Mouse (Mus musculus): Measurements from ENCODE around the gene Pcsk5. TPM values are rescaled to one million over a fixed set of nuclear protein-coding genes. Genes with fewer than 3 reads are reported as not detected.

Gene Pcsk5
- polyA plus RNA-seq, 1 experiment from 2014 or later: 10.0 TPM

- H3K9ac ChIP-seq (ENCODE audit: low read length): no peak overlapping the region
- no peaks in the 10 kb centered on the region for H3K36me3 ChIP-seq (ENCODE audit: control insufficient read depth, insufficient read depth)
- ATAC-seq (replicated peaks; ENCODE audit: extremely low read depth, insufficient read depth, low FRiP score): no peak
- 88% methylated on average over 2 of the region's 2 CpGs for WGBS
- no peak overlapping the region for H3K4me3 ChIP-seq (ENCODE audit: low read length)
- no peaks in the 10 kb centered on the region for H3K9me3 ChIP-seq (replicated peaks; ENCODE audit: control insufficient read depth, low read length)
- no peaks in the 10 kb centered on the region for H3K4me1 ChIP-seq (ENCODE audit: control insufficient read depth, insufficient read depth, low read length)
- H3K4me2 ChIP-seq (ENCODE audit: low read depth, low read length): no peak overlapping the region
- H3K27me3 ChIP-seq (ENCODE audit: control insufficient read depth, insufficient read depth, low read length): no peaks in the 10 kb centered on the region
- no peak overlapping the region for H3K27ac ChIP-seq (ENCODE audit: low read length)
These were observed 282.9 kb downstream of the Pcsk5 start for GRCm38 (mm10) chr19:17554571-17554970.

GRCm38 (mm10) chr19:17553396-17554100 lies 283.9 kb downstream of the Pcsk5 start:
- H3K27ac ChIP-seq (ENCODE audit: low read length): no peak overlapping the region
- H3K27me3 ChIP-seq (ENCODE audit: control insufficient read depth, insufficient read depth, low read length): no peaks in the 10 kb centered on the region
- H3K4me3 ChIP-seq (ENCODE audit: low read length): no peak overlapping the region
- H3K4me1 ChIP-seq (ENCODE audit: control insufficient read depth, insufficient read depth, low read length): no peaks in the 10 kb centered on the region
- no peaks in the 10 kb centered on the region for H3K9me3 ChIP-seq (replicated peaks; ENCODE audit: control insufficient read depth, low read length)
- no peak for ATAC-seq (replicated peaks; ENCODE audit: extremely low read depth, insufficient read depth, low FRiP score)
- no peak overlapping the region for H3K4me2 ChIP-seq (ENCODE audit: low read depth, low read length)
- H3K36me3 ChIP-seq (ENCODE audit: control insufficient read depth, insufficient read depth): no peaks in the 10 kb centered on the region
- H3K9ac ChIP-seq (ENCODE audit: low read length): no peak overlapping the region

- Histone ChIP-seq H3K27ac (ENCODE audit: low read length) (no peak overlapping the region), H3K4me3 (ENCODE audit: low read length) (no peak overlapping the region), H3K27me3 (ENCODE audit: control insufficient read depth, insufficient read depth, low read length) (no peaks in the 10 kb centered on the region), H3K4me1 (ENCODE audit: control insufficient read depth, insufficient read depth, low read length) (no peaks in the 10 kb centered on the region), H3K9me3 (replicated peaks; ENCODE audit: control insufficient read depth, low read length) (no peaks in the 10 kb centered on the region), H3K36me3 (ENCODE audit: control insufficient read depth, insufficient read depth) (no peaks in the 10 kb centered on the region), H3K9ac (ENCODE audit: low read length) (no peak overlapping the region), H3K4me2 (ENCODE audit: low read depth, low read length) (no peak overlapping the region)
- WGBS: 65% methylated on average over 4 of the region's 4 CpGs
- ATAC-seq (replicated peaks; ENCODE audit: extremely low read depth, insufficient read depth, low FRiP score): no peak
These were observed 308.5 kb downstream of the Pcsk5 start for GRCm38 (mm10) chr19:17528746-17529532.

- no peak for ATAC-seq (replicated peaks; ENCODE audit: extremely low read depth, insufficient read depth, low FRiP score)
- WGBS: 70% methylated on average over 1 of the region's 1 CpGs
- no peaks in the 10 kb centered on the region for H3K27me3 ChIP-seq (ENCODE audit: control insufficient read depth, insufficient read depth, low read length)
These were observed 311.9 kb downstream of the Pcsk5 start for GRCm38 (mm10) chr19:17525558-17525957.

GRCm38 (mm10) chr19:17514456-17514855 lies 323.0 kb downstream of the Pcsk5 start:
- Histone ChIP-seq H3K27me3 (ENCODE audit: control insufficient read depth, insufficient read depth, low read length) (no peaks in the 10 kb centered on the region), H3K4me1 (ENCODE audit: control insufficient read depth, insufficient read depth, low read length) (no peaks in the 10 kb centered on the region), H3K9ac (ENCODE audit: low read length) (no peak overlapping the region), H3K4me2 (ENCODE audit: low read depth, low read length) (no peak overlapping the region), H3K9me3 (replicated peaks; ENCODE audit: control insufficient read depth, low read length) (no peaks in the 10 kb centered on the region), H3K27ac (ENCODE audit: low read length) (no peak overlapping the region), H3K4me3 (ENCODE audit: low read length) (no peak overlapping the region), H3K36me3 (ENCODE audit: control insufficient read depth, insufficient read depth) (no peaks in the 10 kb centered on the region)
- ATAC-seq (replicated peaks; ENCODE audit: extremely low read depth, insufficient read depth, low FRiP score): no peak
- WGBS: 67% methylated on average over 3 of the region's 3 CpGs

More at GRCm38 (mm10) chr19:17525558-17525957, 311.9 kb downstream of the Pcsk5 start:
- Histone ChIP-seq H3K4me2 (ENCODE audit: low read depth, low read length) (no peak overlapping the region), H3K9me3 (replicated peaks; ENCODE audit: control insufficient read depth, low read length) (no peaks in the 10 kb centered on the region; the same call in 1 of the 2 replicates), H3K4me1 (ENCODE audit: control insufficient read depth, insufficient read depth, low read length) (no peaks in the 10 kb centered on the region), H3K36me3 (ENCODE audit: control insufficient read depth, insufficient read depth) (no peaks in the 10 kb centered on the region), H3K4me3 (ENCODE audit: low read length) (no peak overlapping the region), H3K9ac (ENCODE audit: low read length) (no peak overlapping the region), H3K27ac (ENCODE audit: low read length) (no peak overlapping the region)

GRCm38 (mm10) chr19:17511283-17511682 lies 326.1 kb downstream of the Pcsk5 start:
- Histone ChIP-seq H3K9ac (ENCODE audit: low read length) (no peak overlapping the region), H3K9me3 (replicated peaks; ENCODE audit: control insufficient read depth, low read length) (no peaks in the 10 kb centered on the region), H3K27me3 (ENCODE audit: control insufficient read depth, insufficient read depth, low read length) (no peaks in the 10 kb centered on the region), H3K4me3 (ENCODE audit: low read length) (no peak overlapping the region), H3K4me2 (ENCODE audit: low read depth, low read length) (no peak overlapping the region), H3K4me1 (ENCODE audit: control insufficient read depth, insufficient read depth, low read length) (no peaks in the 10 kb centered on the region), H3K27ac (ENCODE audit: low read length) (no peak overlapping the region), H3K36me3 (ENCODE audit: control insufficient read depth, insufficient read depth) (no peaks in the 10 kb centered on the region)
- no peak for ATAC-seq (replicated peaks; ENCODE audit: extremely low read depth, insufficient read depth, low FRiP score)
- WGBS: 70% methylated on average over 5 of the region's 5 CpGs

- no peak overlapping the region for H3K9ac ChIP-seq (ENCODE audit: low read length)
- no peak overlapping the region for H3K4me2 ChIP-seq (ENCODE audit: low read depth, low read length)
- H3K9me3 ChIP-seq (replicated peaks; ENCODE audit: control insufficient read depth, low read length): no peaks in the 10 kb centered on the region
- no peak for ATAC-seq (replicated peaks; ENCODE audit: extremely low read depth, insufficient read depth, low FRiP score)
- H3K27me3 ChIP-seq (ENCODE audit: control insufficient read depth, insufficient read depth, low read length): no peaks in the 10 kb centered on the region
- H3K27ac ChIP-seq (ENCODE audit: low read length): no peak overlapping the region
- 62% methylated on average over 6 of the region's 6 CpGs for WGBS
- no peak overlapping the region for H3K4me3 ChIP-seq (ENCODE audit: low read length)
- no peaks in the 10 kb centered on the region for H3K4me1 ChIP-seq (ENCODE audit: control insufficient read depth, insufficient read depth, low read length)
- no peaks in the 10 kb centered on the region for H3K36me3 ChIP-seq (ENCODE audit: control insufficient read depth, insufficient read depth)
These were observed 333.2 kb downstream of the Pcsk5 start for GRCm38 (mm10) chr19:17504212-17504611.

GRCm38 (mm10) chr19:17498586-17499235 lies 338.7 kb downstream of the Pcsk5 start:
- 79% methylated on average over 7 of the region's 7 CpGs for WGBS
- H3K4me1 ChIP-seq (ENCODE audit: control insufficient read depth, insufficient read depth, low read length): no peaks in the 10 kb centered on the region
- H3K9ac ChIP-seq (ENCODE audit: low read length): no peak overlapping the region
- no peak overlapping the region for H3K4me2 ChIP-seq (ENCODE audit: low read depth, low read length)
- no peaks in the 10 kb centered on the region for H3K9me3 ChIP-seq (replicated peaks; ENCODE audit: control insufficient read depth, low read length)
- H3K4me3 ChIP-seq (ENCODE audit: low read length): no peak overlapping the region
- H3K27me3 ChIP-seq (ENCODE audit: control insufficient read depth, insufficient read depth, low read length): no peaks in the 10 kb centered on the region
- no peaks in the 10 kb centered on the region for H3K36me3 ChIP-seq (ENCODE audit: control insufficient read depth, insufficient read depth)
- ATAC-seq (replicated peaks; ENCODE audit: extremely low read depth, insufficient read depth, low FRiP score): no peak
- no peak overlapping the region for H3K27ac ChIP-seq (ENCODE audit: low read length)

GRCm38 (mm10) chr19:17496131-17496530 lies 341.3 kb downstream of the Pcsk5 start:
- H3K27me3 ChIP-seq (ENCODE audit: control insufficient read depth, insufficient read depth, low read length): no peaks in the 10 kb centered on the region
- H3K9me3 ChIP-seq (replicated peaks; ENCODE audit: control insufficient read depth, low read length): no peaks in the 10 kb centered on the region
- no peak overlapping the region for H3K4me3 ChIP-seq (ENCODE audit: low read length)
- no peak overlapping the region for H3K4me2 ChIP-seq (ENCODE audit: low read depth, low read length)
- WGBS: 94% methylated on average over 1 of the region's 1 CpGs
- no peak for ATAC-seq (replicated peaks; ENCODE audit: extremely low read depth, insufficient read depth, low FRiP score)
- H3K36me3 ChIP-seq (ENCODE audit: control insufficient read depth, insufficient read depth): no peaks in the 10 kb centered on the region
- no peak overlapping the region for H3K27ac ChIP-seq (ENCODE audit: low read length)
- H3K4me1 ChIP-seq (ENCODE audit: control insufficient read depth, insufficient read depth, low read length): no peaks in the 10 kb centered on the region
- H3K9ac ChIP-seq (ENCODE audit: low read length): no peak overlapping the region

All from heart, embryonic 16.5 days (tissue).